Mouse (Mus musculus): Measurements from ENCODE around the gene Sowahc.

- no peak for TF ChIP-seq CTCF (IDR thresholded peaks at IDR 0.05; ENCODE audit: low read depth, low read length)
- TF ChIP-seq TAL1 (conservative IDR thresholded peaks at IDR 0.05; ENCODE audit: low read depth, low read length): no peak
- TF ChIP-seq GATA1 (IDR thresholded peaks at IDR 0.05; ENCODE audit: borderline replicate concordance, low read length): no peak
These were observed 49.2 kb upstream of the Sowahc start for GRCm38 (mm10) chr10:59172539-59172938.
